Mouse (Mus musculus): ENCODE results near the gene S1pr5. TPM values are rescaled to one million over a fixed set of nuclear protein-coding genes. Genes with fewer than 3 reads are reported as not detected.
"Not testable (repeated sequence)": the region's sequence is repeated elsewhere in the genome, so short reads cannot be mapped to it uniquely, and the experiment has no call there.

S1pr5 gene
- polyA plus RNA-seq, 1 experiment from 2014 or later: 2.8 TPM

GRCm38 (mm10) chr9:21273094-21273493 lies 24.9 kb upstream of the S1pr5 start:
- Histone ChIP-seq H3K36me3 (ENCODE audit: control insufficient read depth, insufficient read depth) (peaks cover 51% of the 10 kb centered on the region), H3K4me2 (ENCODE audit: low read length) (no peak overlapping the region), H3K27me3 (replicated peaks; ENCODE audit: control insufficient read depth, insufficient read depth, low read length) (no peaks in the 10 kb centered on the region), H3K9ac (replicated peaks; ENCODE audit: low read depth, low read length) (no peak overlapping the region), H3K9me3 (ENCODE audit: control insufficient read depth, low read length) (no peaks in the 10 kb centered on the region), H3K27ac (ENCODE audit: low read length) (no peak overlapping the region), H3K4me3 (replicated peaks; ENCODE audit: low read length) (no peak overlapping the region), H3K4me1 (replicated peaks; ENCODE audit: control insufficient read depth, insufficient read depth, low read length) (no peaks in the 10 kb centered on the region)
- 87% methylated on average over 8 of the region's 8 CpGs for WGBS
- no peak for ATAC-seq

DNA sequence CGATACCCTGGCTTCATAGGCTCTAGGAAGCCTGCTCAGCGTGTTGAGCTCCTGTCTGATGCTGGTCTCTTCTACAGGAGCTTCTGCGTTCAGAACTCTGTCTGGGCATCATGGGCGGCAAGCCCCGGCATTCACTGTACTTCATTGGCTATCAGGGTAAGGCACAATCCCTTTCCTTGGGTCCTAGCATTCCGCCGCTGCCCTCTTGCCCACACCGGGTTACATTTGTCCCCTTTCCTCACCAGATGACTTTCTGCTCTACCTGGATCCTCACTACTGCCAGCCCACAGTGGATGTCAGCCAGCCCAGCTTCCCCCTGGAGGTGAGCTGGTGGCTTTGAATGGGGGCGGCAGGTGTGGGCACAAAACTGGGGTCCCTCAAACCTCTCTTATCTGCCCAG lies 24.1 kb upstream of the S1pr5 start:
- H3K4me3 ChIP-seq (replicated peaks; ENCODE audit: low read length): no peak overlapping the region
- H3K27ac ChIP-seq (ENCODE audit: low read length): no peak overlapping the region
- ATAC-seq: no peak
- 94% methylated on average over 9 of the region's 9 CpGs for WGBS
- no peak overlapping the region for H3K4me2 ChIP-seq (ENCODE audit: low read length)
- peaks cover 49% of the 10 kb centered on the region for H3K36me3 ChIP-seq (ENCODE audit: control insufficient read depth, insufficient read depth)
- no peaks in the 10 kb centered on the region for H3K4me1 ChIP-seq (replicated peaks; ENCODE audit: control insufficient read depth, insufficient read depth, low read length)
- no peak overlapping the region for H3K9ac ChIP-seq (replicated peaks; ENCODE audit: low read depth, low read length)
- no peaks in the 10 kb centered on the region for H3K27me3 ChIP-seq (replicated peaks; ENCODE audit: control insufficient read depth, insufficient read depth, low read length)
- H3K9me3 ChIP-seq (ENCODE audit: control insufficient read depth, low read length): no peaks in the 10 kb centered on the region

DNA sequence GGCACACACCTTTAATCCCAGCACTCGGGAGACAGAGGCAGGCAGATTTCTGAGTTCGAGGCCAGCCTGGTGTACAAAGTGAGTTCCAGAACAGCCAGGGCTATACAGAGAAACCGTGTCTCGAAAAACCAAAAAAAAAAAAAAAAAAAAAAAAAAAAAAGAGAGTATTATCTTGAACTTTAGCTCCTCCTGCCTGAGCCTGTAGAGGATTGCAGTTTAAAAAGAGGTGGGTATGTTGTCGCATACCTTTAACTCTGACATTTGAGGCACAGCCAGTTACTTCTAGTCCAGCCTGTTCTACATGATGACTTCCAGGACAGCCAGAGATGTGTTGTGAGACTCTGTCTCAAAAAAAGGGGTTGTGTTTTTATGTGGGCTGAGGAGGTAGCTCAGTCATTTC lies 21.3 kb upstream of the S1pr5 start:
- not testable (repeated sequence) for H3K9me3 ChIP-seq (ENCODE audit: control insufficient read depth, low read length); H3K9ac ChIP-seq (replicated peaks; ENCODE audit: low read depth, low read length); H3K27me3 ChIP-seq (replicated peaks; ENCODE audit: control insufficient read depth, insufficient read depth, low read length); H3K27ac ChIP-seq (ENCODE audit: low read length); ATAC-seq; H3K4me2 ChIP-seq (ENCODE audit: low read length); H3K4me3 ChIP-seq (replicated peaks; ENCODE audit: low read length)
- Histone ChIP-seq H3K4me1 (replicated peaks; ENCODE audit: control insufficient read depth, insufficient read depth, low read length) (peaks cover 15% of the 10 kb centered on the region), H3K36me3 (ENCODE audit: control insufficient read depth, insufficient read depth) (peaks cover 30% of the 10 kb centered on the region)
- WGBS: 85% methylated on average over 5 of the region's 5 CpGs

DNA sequence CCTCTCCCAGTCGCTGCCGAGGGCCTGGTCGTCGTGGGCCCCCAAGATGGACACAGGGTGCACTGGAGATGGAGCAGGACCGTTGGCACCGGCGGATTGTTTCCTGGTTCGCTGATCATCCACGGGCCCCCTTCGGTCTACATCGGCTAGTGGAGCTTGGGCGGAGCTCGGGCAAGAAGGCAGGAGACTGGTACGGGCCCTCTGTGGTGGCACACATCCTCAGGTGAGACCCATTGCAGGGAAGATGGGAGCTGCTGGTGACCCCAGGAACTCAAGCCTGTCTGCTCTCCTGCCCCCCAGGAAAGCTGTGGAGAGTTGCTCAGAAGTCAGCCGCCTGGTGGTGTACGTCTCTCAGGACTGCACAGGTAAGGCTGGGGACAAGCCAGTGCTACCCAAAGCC lies 20.1 kb upstream of the S1pr5 start:
- Histone ChIP-seq H3K9me3 (ENCODE audit: control insufficient read depth, low read length) (no peaks in the 10 kb centered on the region), H3K27me3 (replicated peaks; ENCODE audit: control insufficient read depth, insufficient read depth, low read length) (no peaks in the 10 kb centered on the region), H3K4me2 (ENCODE audit: low read length) (no peak overlapping the region), H3K36me3 (ENCODE audit: control insufficient read depth, insufficient read depth) (peaks cover 19% of the 10 kb centered on the region), H3K4me1 (replicated peaks; ENCODE audit: control insufficient read depth, insufficient read depth, low read length) (peaks cover 18% of the 10 kb centered on the region), H3K9ac (replicated peaks; ENCODE audit: low read depth, low read length) (no peak overlapping the region), H3K27ac (ENCODE audit: low read length) (no peak overlapping the region), H3K4me3 (replicated peaks; ENCODE audit: low read length) (no peak overlapping the region)
- ATAC-seq: no peak
- 93% methylated on average over 16 of the region's 16 CpGs for WGBS

DNA sequence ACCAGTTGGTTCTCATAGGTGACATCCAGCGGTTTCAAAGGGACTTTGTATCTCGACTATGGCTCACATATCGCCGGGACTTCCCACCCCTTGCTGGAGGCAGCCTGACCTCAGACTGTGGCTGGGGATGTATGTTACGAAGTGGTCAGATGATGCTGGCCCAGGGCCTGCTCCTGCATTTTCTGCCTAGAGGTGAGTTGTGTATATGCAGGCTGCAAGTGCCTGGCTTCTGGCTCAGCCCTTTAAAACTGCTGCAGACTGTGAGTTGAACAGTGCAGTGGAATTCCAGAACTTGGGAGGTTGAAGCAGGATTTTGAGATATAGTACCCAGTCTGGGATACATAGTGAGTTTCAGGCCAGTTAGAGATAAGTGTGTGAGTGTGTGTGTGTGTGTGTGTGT lies 18.6 kb upstream of the S1pr5 start:
- peaks cover 9% of the 10 kb centered on the region; the same call in 1 of the 2 replicates for H3K36me3 ChIP-seq (ENCODE audit: control insufficient read depth, insufficient read depth)
- H3K27ac ChIP-seq (ENCODE audit: low read length): no peak overlapping the region
- no peak overlapping the region for H3K4me2 ChIP-seq (ENCODE audit: low read length)
- peaks cover 18% of the 10 kb centered on the region for H3K4me1 ChIP-seq (replicated peaks; ENCODE audit: control insufficient read depth, insufficient read depth, low read length)
- H3K4me3 ChIP-seq (replicated peaks; ENCODE audit: low read length): no peak overlapping the region
- no peaks in the 10 kb centered on the region for H3K27me3 ChIP-seq (replicated peaks; ENCODE audit: control insufficient read depth, insufficient read depth, low read length)
- no peak for ATAC-seq
- 89% methylated on average over 5 of the region's 5 CpGs for WGBS
- H3K9me3 ChIP-seq (ENCODE audit: control insufficient read depth, low read length): no peaks in the 10 kb centered on the region
- no peak overlapping the region for H3K9ac ChIP-seq (replicated peaks; ENCODE audit: low read depth, low read length)

GRCm38 (mm10) chr9:21265611-21266010 lies 17.4 kb upstream of the S1pr5 start:
- H3K4me1 ChIP-seq (replicated peaks; ENCODE audit: control insufficient read depth, insufficient read depth, low read length): peaks cover 18% of the 10 kb centered on the region
- ATAC-seq: no peak
- peaks cover 6% of the 10 kb centered on the region; the same call in 1 of the 2 replicates for H3K36me3 ChIP-seq (ENCODE audit: control insufficient read depth, insufficient read depth)
- peak overlapping the region; percentile 49; the same call in 1 of the 2 replicates for H3K27ac ChIP-seq (ENCODE audit: low read length)
- peak overlapping the region; percentile 76 for H3K9ac ChIP-seq (replicated peaks; ENCODE audit: low read depth, low read length)
- H3K9me3 ChIP-seq (ENCODE audit: control insufficient read depth, low read length): no peaks in the 10 kb centered on the region
- H3K27me3 ChIP-seq (replicated peaks; ENCODE audit: control insufficient read depth, insufficient read depth, low read length): no peaks in the 10 kb centered on the region
- peak overlapping the region; percentile 63 for H3K4me3 ChIP-seq (replicated peaks; ENCODE audit: low read length)
- 5% methylated on average over 11 of the region's 11 CpGs for WGBS
- peak overlapping the region; percentile 84 for H3K4me2 ChIP-seq (ENCODE audit: low read length)

DNA sequence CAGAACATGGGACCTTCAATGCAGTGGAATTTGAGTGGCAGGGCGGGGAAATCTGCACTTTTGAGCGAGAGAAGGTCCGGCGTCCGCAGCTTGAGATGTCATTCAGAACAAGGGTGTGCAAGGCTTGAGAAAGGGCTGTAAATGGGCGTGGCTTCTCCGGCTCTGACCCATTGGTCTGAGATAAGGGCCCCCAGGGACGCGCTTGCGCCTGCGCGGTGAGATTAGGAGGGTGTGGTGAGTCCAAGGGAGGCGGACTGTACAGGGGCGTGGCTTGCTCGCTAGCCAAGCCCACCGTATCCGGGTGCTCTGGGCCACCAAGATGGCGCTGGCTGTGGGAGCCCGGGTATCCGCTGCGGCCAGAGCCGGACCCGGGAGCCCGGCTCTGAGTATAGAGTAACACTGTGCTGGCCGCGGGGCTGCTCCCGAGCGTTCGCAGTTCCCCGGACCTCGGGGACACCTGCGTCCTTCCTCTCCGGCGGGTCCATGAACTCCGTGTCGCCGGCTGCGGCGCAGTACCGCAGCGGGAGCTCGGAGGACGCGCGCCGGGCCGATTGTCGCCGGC lies 16.8 kb upstream of the S1pr5 start, which contains the start of gene Atg4d:
Atg4d (plus strand) TSS at position 294 of the 562 bp plus-strand sequence.
- Histone ChIP-seq H3K27me3 (replicated peaks; ENCODE audit: control insufficient read depth, insufficient read depth, low read length) (no peaks in the 10 kb centered on the region), H3K4me1 (replicated peaks; ENCODE audit: control insufficient read depth, insufficient read depth, low read length) (peaks cover 18% of the 10 kb centered on the region), H3K9ac (replicated peaks; ENCODE audit: low read depth, low read length) (peak within 1 kb of the TSS; percentile 76), H3K4me3 (replicated peaks; ENCODE audit: low read length) (peak within 1 kb of the TSS; percentile 63), H3K27ac (ENCODE audit: low read length) (peak within 1 kb of the TSS; percentile 55), H3K36me3 (ENCODE audit: control insufficient read depth, insufficient read depth) (peaks cover 6% of the 10 kb centered on the region; the same call in 1 of the 2 replicates), H3K9me3 (ENCODE audit: control insufficient read depth, low read length) (no peaks in the 10 kb centered on the region), H3K4me2 (ENCODE audit: low read length) (peak within 1 kb of the TSS; percentile 84)
- peak; percentile 98 for ATAC-seq
- WGBS: 0% methylated on average over 45 of the region's 49 CpGs

DNA sequence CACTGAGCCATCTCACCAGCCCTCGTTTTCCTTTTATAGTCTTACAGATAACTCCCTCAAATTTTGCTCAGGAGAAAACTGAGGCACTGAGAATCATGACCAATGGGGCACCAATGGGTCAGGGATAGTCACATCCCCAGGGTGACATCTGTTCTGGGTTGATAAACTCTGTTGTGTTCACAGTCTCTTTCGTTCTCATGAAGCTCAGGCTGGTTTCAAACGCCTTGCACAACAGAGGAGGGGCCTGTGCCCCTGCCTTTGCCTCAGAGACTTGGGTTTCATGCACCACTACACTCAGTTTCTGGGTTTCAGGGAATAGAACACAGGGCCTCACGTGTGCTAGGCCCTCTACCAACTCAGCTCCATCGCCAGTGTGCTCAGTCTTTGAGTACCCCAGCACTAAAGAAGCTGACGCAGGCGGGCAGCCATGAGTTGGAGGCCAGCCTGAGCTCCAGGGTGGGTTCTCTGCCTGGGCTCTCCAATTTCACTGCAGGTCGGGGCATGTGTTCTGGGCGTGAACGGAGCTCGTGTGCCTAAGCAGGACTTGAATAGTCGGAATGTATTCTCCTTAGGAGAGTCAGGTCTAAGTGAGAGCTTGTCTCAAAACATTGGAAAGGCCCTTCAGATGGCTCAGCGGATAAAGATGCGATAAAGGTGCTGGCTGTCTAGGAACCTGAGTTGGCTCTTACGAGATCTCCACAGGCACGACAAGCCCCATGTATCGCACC lies 16.2 kb upstream of the S1pr5 start:
- H3K4me3 ChIP-seq (replicated peaks; ENCODE audit: low read length): peak overlapping the region; percentile 63
- 16% methylated on average over 17 of the region's 17 CpGs for WGBS
- peak overlapping the region; percentile 76 for H3K9ac ChIP-seq (replicated peaks; ENCODE audit: low read depth, low read length)
- H3K4me1 ChIP-seq (replicated peaks; ENCODE audit: control insufficient read depth, insufficient read depth, low read length): peaks cover 18% of the 10 kb centered on the region
- ATAC-seq: no peak; the same call in 1 of the 2 replicates
- peak overlapping the region; percentile 55; the same call in 1 of the 2 replicates for H3K27ac ChIP-seq (ENCODE audit: low read length)
- H3K36me3 ChIP-seq (ENCODE audit: control insufficient read depth, insufficient read depth): peaks cover 6% of the 10 kb centered on the region; the same call in 1 of the 2 replicates
- H3K27me3 ChIP-seq (replicated peaks; ENCODE audit: control insufficient read depth, insufficient read depth, low read length): no peaks in the 10 kb centered on the region
- H3K4me2 ChIP-seq (ENCODE audit: low read length): peak overlapping the region; percentile 72
- no peaks in the 10 kb centered on the region for H3K9me3 ChIP-seq (ENCODE audit: control insufficient read depth, low read length)

- ATAC-seq: no peak
- no peak overlapping the region for H3K9ac ChIP-seq (replicated peaks; ENCODE audit: low read depth, low read length)
- H3K36me3 ChIP-seq (ENCODE audit: control insufficient read depth, insufficient read depth): no peaks in the 10 kb centered on the region
- H3K4me1 ChIP-seq (replicated peaks; ENCODE audit: control insufficient read depth, insufficient read depth, low read length): peaks cover 16% of the 10 kb centered on the region
- H3K4me2 ChIP-seq (ENCODE audit: low read length): no peak overlapping the region
- H3K27ac ChIP-seq (ENCODE audit: low read length): no peak overlapping the region
- H3K27me3 ChIP-seq (replicated peaks; ENCODE audit: control insufficient read depth, insufficient read depth, low read length): no peaks in the 10 kb centered on the region
- 62% methylated on average over 2 of the region's 2 CpGs for WGBS
- H3K4me3 ChIP-seq (replicated peaks; ENCODE audit: low read length): no peak overlapping the region
- no peaks in the 10 kb centered on the region for H3K9me3 ChIP-seq (ENCODE audit: control insufficient read depth, low read length)
These were observed 13.6 kb upstream of the S1pr5 start for GRCm38 (mm10) chr9:21261831-21262230.

Data from forebrain, embryonic 16.5 days (tissue).